Mouse (Mus musculus): ENCODE data around the gene Pde7b.
"Not testable (repeated sequence)": the region's sequence is repeated elsewhere in the genome, so short reads cannot be mapped to it uniquely, and the experiment has no call there.

Pde7b gene

GRCm38 (mm10) chr10:20548833-20549710, 175.8 kb downstream of the Pde7b start:
- no peak for DNase-seq (ENCODE audit: low spot score in 2 of 2)

DNA sequence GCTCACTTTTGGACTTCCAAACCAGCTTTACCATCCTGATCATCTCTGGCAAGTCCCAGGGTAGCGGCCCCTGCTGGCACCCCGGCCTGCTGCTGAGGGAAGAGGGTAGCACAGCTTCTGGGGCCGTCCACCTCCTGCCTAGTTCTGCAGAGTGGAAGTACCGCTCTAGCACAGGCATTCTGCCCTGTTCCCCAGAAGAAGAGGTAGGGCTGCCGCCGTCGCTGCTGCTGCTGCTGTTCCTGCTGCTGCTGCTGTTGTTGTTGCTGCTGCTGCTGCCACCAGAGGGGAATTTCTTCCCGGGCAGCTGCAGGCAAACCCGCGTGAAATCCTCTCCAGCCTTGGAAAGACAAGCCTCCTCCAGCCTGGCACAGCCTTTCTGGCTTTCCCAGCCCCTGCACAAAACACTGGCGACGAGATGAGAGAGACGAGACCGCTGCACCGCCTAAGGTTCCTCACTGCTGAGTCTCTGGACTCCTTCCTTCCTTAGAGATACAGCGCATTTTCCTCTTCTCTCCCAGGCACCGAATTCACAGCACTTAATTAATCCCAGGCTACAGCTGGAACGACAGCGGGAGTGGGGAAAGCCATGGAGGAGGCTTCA, 176.8 kb downstream of the Pde7b start:
- no peak for DNase-seq (ENCODE audit: low spot score in 2 of 2)

- DNase-seq (ENCODE audit: low spot score in 2 of 2): no peak
Measured at GRCm38 (mm10) chr10:20543121-20543520, 181.8 kb downstream of the Pde7b start.

- DNase-seq (ENCODE audit: low spot score in 2 of 2): no peak
Measured at GRCm38 (mm10) chr10:20533811-20534210, 191.1 kb downstream of the Pde7b start.

GRCm38 (mm10) chr10:20531921-20532320, 193.0 kb downstream of the Pde7b start:
- DNase-seq (ENCODE audit: low spot score in 2 of 2): no peak

DNA sequence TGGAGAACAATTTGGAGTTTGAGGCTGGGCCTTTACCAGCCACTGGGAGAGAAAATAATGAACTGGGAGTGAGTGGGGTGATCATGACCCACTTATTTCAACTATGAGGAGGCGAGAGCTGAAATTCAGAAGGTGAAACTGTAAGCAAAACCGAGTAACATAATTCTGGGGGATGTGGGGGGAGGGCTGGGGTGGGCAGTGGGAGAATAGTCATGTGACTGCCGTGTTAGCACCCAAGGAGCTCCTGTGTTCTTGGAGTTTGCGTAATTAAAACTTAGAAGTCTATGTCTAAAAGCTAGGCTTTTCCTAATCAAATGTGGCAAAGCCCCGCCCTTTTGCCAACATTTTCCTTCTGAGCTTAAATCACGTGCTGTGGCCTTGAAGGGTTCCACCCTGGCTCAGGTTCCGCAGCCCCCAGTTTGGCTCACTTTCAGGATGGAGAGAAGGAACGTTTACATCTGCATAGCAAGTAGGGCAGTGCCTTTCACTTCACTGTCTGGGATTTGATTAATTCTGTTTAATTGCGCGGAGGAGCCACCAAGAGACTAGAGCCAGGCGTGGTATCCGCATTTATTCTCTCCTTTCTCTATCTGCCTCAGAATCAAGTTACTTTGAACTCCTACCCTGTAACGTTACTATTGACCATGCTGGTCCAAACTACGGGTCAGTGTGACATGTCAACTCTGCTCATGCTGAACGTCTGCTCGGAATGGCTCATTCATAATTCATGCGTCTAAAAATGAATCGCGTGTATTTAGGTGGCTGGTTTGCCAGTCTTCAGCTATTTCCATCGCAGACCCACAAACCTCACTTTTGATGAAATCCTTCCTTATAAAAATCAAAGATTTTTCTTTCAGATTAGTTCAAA, 196.1 kb downstream of the Pde7b start:
- DNase-seq (ENCODE audit: low spot score in 2 of 2): no peak

DNA sequence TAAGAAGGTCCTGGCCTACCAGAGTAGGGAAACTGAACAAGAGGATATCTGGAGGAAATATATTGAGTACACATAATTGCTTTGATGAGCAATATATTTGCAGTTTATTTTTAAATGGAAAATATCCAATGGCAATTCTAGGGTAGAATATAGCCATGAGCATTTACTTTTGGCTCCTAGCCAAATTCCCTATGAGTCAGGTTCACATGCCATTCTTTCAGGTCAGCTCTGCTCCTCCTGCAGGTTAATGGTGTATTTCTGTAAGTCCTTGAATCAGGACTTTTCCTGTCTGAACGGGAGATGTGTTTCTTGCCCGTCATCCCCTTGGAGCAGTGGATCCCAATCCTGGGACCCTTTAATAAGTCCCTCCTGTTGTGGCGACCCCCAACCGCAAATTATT, 197.1 kb downstream of the Pde7b start:
- no peak for DNase-seq (ENCODE audit: low spot score in 2 of 2)

DNA sequence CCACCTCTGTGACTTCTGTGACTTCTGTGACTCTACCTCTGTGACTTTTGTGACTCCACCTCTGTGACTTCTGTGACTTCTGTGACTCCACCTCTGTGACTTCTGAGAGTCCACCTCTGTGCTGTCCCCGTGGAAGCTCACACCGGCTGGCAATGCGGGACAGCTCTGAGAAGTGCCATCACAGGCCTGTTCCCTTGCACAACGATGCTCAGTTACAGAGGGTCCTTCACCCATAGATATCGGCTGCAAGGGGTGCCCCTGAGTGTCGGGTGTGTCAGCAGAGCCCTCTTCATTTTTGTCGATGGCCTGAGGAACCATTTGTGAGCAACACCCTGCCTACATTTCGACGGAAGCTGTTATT, 206.4 kb downstream of the Pde7b start:
- no peak for DNase-seq (ENCODE audit: low spot score in 2 of 2)

GRCm38 (mm10) chr10:20517756-20518528, 206.9 kb downstream of the Pde7b start:
- not testable (repeated sequence) for DNase-seq (ENCODE audit: low spot score in 2 of 2)

DNA sequence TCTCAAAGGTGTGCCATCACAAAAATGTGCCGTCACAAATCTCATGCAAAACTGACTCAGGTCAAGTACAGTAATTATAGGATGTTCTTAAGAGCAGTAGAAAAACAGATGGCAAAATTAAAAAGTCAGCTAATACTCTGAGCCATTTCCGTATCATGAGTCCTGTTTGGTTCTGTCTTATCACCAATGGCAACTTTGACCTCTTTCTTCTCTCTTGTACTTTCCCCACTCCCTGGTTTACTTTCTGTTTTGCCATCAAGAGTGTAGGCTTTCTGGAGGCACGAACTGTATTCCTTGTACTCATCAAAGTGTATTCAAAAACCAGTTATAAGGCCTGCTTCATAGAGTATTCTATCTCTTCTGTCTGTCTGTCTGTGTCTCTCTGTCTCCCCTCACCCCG, 211.0 kb downstream of the Pde7b start:
- DNase-seq (ENCODE audit: low spot score in 2 of 2): no peak

DNA sequence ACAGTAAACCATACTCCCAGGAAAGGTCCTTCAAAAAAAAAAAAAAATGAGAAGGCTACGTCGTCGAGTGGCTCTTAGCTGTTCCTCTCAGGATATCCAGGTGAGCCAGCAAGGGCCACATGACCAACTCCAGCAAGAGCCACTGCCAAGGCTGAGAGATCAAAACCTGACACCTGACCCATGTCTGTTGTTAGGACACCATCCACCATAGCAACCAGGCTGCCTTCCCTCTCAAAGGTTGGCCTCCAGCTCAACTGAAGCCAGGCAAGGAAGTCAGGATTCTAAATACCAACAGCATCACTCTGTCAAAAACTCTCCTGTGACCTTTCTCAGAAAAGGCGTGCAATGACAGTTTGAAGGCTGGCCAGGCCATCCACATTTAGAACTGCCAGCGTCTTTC, 211.4 kb downstream of the Pde7b start:
- DNase-seq (ENCODE audit: low spot score in 2 of 2): no peak

GRCm38 (mm10) chr10:20509819-20510218, 215.1 kb downstream of the Pde7b start:
- DNase-seq (ENCODE audit: low spot score in 2 of 2): no peak

GRCm38 (mm10) chr10:20508497-20508896, 216.4 kb downstream of the Pde7b start:
- no peak for DNase-seq (ENCODE audit: low spot score in 2 of 2)

DNA sequence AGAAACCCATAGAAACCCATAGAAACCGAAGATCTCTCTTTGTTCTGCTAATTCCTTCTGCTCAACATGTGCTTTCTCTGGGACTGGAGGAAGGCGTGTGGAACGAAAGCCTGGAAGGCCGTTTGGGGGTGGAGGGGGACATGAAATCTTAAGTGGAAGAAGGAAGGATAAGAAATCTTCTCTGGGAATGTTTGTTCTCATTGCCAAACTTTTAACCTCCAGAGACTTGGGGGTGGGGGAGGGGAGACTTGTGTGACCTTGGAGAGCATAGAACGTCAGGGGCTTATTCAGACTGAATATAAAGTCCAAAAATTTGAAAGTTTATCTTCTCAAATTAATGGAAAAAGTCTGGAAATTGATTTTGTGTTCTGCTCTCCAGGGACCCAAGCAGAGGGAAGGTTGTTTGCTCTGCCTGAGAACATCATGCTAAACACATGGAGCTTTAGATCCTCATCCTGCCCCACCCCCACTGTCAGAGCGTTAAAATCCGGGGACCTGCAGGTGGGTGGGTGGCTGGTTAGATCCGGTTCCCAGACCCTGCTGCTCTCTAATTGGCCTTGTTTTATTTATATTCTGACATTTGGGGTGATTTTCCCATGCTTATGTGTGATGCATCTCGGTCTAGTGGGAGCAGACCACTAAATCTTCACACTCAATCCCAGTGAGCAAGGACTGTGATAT, 217.0 kb downstream of the Pde7b start:
- no peak for DNase-seq (ENCODE audit: low spot score in 2 of 2)

GRCm38 (mm10) chr10:20507069-20507468, 217.8 kb downstream of the Pde7b start:
- DNase-seq (ENCODE audit: low spot score in 2 of 2): no peak

DNA sequence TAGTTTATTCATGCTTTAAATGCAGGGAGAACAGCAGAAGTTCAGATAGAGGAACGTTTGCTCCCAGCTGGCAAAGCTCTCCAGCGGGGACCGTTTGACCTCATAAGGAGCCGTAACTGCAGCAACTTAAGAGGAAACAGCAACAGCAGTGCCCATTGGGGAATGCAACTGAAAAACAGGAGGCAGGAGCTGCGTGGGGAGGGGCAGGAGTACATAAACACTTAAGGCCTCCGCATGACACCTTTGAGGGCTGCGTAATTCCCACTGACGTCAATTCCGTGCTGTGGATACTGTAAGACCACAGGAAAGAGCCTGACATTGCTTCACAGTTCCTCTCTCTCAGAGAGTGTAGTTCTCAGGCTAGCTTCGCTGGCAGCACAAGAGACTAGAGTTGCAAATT, 219.4 kb downstream of the Pde7b start:
- DNase-seq (ENCODE audit: low spot score in 2 of 2): no peak

GRCm38 (mm10) chr10:20504800-20505199, 220.1 kb downstream of the Pde7b start:
- no peak for DNase-seq (ENCODE audit: low spot score in 2 of 2)

- no peak for DNase-seq (ENCODE audit: low spot score in 2 of 2)
Measured at GRCm38 (mm10) chr10:20503265-20504025, 221.4 kb downstream of the Pde7b start.

GRCm38 (mm10) chr10:20501221-20501620, 223.7 kb downstream of the Pde7b start:
- no peak for DNase-seq (ENCODE audit: low spot score in 2 of 2)

- no peak for DNase-seq (ENCODE audit: low spot score in 2 of 2)
Measured at GRCm38 (mm10) chr10:20495051-20495450, 229.8 kb downstream of the Pde7b start.
